Mouse (Mus musculus): ENCODE measurements around the gene Tenm4. TPM values are rescaled to one million over a fixed set of nuclear protein-coding genes. Genes with fewer than 3 reads are reported as not detected.

Gene Tenm4
- polyA plus RNA-seq, 1 experiment from 2014 or later = 5.0 TPM

DNA sequence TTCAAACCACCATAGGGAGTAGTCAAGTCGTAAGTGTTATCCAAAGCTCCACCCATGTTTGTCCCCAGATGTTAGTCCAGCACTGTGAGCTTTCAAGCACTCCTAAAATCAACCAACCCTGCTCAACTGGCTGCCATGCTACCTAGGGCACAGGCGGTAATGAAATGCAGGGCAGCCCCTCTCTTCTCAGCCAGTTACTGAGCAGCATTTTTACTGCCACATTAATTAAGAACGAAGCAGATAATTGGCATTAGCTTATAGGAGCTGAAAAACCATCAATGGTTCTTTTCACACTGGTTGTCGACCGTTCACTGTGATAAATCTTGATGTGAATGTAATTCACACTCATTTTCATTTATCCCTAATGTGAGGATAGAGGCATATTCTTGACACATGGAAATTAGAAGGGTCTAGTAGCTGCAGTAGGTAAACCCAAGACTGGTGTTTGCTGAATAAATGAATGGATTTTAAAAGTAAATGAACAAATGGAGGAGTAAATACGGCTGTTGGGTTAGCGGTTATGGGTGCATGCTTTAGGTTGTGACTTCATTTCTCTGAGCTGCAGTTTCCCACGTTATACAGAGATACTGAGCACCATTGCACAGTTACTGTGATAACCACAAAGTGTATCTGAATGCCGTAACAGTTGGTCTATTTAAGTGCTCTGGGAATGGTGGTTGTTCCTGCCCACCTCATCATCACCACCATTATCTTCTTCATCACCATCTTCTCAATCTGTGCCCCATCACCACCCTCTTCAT is 424.7 kb downstream of the Tenm4 start:
- WGBS = 82% methylated on average over 9 of the region's 9 CpGs
- H3K9ac ChIP-seq (replicated peaks; ENCODE audit: low read depth) = no peak overlapping the region
- ATAC-seq (no peak), DNase-seq (ENCODE audit: low spot score) (no peak)
- no peak overlapping the region for H3K4me2 ChIP-seq (replicated peaks; ENCODE audit: low read depth, low read length)
- no peak overlapping the region for H3K4me3 ChIP-seq (ENCODE audit: low read depth, low read length)
- H3K9me3 ChIP-seq (ENCODE audit: low read length) = no peaks in the 10 kb centered on the region
- no peaks in the 10 kb centered on the region for H3K36me3 ChIP-seq (ENCODE audit: insufficient read depth, low read length)
- H3K27me3 ChIP-seq (replicated peaks; ENCODE audit: insufficient read depth, low read length) = no peaks in the 10 kb centered on the region
- no peak for TF ChIP-seq EP300 (IDR thresholded peaks at IDR 0.05)
- TF ChIP-seq CTCF (IDR thresholded peaks at IDR 0.05) = no peak
- H3K27ac ChIP-seq (ENCODE audit: low read length) = no peak overlapping the region
- H3K4me1 ChIP-seq (ENCODE audit: insufficient read depth, low read depth, low read length) = no peaks in the 10 kb centered on the region

DNA sequence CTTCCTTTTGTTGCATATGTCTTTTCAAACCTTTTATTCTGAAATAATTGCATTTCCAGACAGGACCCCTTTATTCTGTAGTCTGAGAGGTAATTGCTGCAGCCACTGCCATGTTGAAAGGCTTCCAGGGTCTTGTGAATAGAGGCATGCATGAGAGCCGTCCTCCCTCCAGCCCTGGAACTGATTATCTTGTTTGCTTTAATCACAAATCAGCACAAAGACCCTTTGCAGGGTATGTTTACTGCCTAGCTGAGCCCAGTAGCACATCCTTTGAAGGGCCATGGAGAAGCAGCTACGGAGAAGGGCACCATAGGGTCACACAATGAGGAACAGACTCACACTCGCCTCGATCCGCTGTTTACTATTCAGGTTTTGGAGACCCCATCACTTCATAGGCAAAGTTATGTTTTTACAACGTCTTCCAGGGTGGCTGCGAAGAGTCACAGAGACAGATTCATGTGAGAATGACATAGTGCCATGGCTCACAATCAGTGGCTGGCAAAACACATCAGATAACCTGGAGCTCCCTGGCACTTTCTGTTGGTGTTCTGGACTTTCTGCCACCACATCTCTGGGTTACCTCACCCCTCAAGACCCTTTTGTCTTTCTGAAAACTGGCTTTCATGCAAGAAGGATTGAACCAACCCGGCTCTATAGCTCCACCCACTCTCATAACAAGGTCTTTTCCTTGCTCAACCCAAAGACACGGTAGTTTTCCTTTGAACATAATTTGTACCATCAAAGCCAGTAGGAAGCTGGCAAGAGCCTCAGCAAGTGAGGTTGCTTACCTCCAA is 425.6 kb downstream of the Tenm4 start:
- WGBS = 50% methylated on average over 9 of the region's 9 CpGs
- TF ChIP-seq EP300 (IDR thresholded peaks at IDR 0.05) (no peak), CTCF (IDR thresholded peaks at IDR 0.05) (no peak)
- no peak overlapping the region for H3K27ac ChIP-seq (ENCODE audit: low read length)
- ATAC-seq = no peak
- no peak overlapping the region for H3K4me2 ChIP-seq (replicated peaks; ENCODE audit: low read depth, low read length)
- no peaks in the 10 kb centered on the region for H3K4me1 ChIP-seq (ENCODE audit: insufficient read depth, low read depth, low read length)
- no peak overlapping the region for H3K4me3 ChIP-seq (ENCODE audit: low read depth, low read length)
- H3K27me3 ChIP-seq (replicated peaks; ENCODE audit: insufficient read depth, low read length) = no peaks in the 10 kb centered on the region
- H3K9me3 ChIP-seq (ENCODE audit: low read length) = no peaks in the 10 kb centered on the region
- H3K36me3 ChIP-seq (ENCODE audit: insufficient read depth, low read length) = no peaks in the 10 kb centered on the region
- H3K9ac ChIP-seq (replicated peaks; ENCODE audit: low read depth) = no peak overlapping the region
- DNase-seq (ENCODE audit: low spot score) = no peak

DNA sequence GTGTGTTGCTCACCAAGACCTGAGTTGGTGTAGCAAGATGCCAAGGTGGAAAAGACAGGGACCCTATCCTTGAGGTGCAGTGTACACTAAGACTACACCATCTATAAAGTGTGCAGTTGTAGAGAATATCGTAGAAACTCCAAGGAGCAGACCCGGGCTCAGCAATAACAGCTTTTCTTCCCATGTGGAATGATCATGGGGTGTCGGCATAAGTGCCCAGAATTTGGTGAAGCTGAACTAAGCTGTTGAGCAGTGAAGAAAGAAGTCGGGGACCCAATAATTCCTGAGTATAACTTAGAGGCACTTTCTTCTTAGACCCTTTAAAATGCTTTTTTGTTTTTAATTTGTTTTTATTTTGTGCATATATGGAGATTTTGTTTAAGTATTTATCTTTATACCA is 426.8 kb downstream of the Tenm4 start:
- H3K4me2 ChIP-seq (replicated peaks; ENCODE audit: low read depth, low read length) = no peak overlapping the region
- ATAC-seq (no peak), DNase-seq (ENCODE audit: low spot score) (no peak)
- 92% methylated on average over 4 of the region's 4 CpGs for WGBS
- H3K27ac ChIP-seq (ENCODE audit: low read length) = no peak overlapping the region
- H3K36me3 ChIP-seq (ENCODE audit: insufficient read depth, low read length) = no peaks in the 10 kb centered on the region
- no peaks in the 10 kb centered on the region for H3K27me3 ChIP-seq (replicated peaks; ENCODE audit: insufficient read depth, low read length)
- TF ChIP-seq CTCF (IDR thresholded peaks at IDR 0.05) (no peak), EP300 (IDR thresholded peaks at IDR 0.05) (no peak)
- H3K4me3 ChIP-seq (ENCODE audit: low read depth, low read length) = no peak overlapping the region
- no peaks in the 10 kb centered on the region for H3K4me1 ChIP-seq (ENCODE audit: insufficient read depth, low read depth, low read length)
- H3K9me3 ChIP-seq (ENCODE audit: low read length) = no peaks in the 10 kb centered on the region
- H3K9ac ChIP-seq (replicated peaks; ENCODE audit: low read depth) = no peak overlapping the region

DNA sequence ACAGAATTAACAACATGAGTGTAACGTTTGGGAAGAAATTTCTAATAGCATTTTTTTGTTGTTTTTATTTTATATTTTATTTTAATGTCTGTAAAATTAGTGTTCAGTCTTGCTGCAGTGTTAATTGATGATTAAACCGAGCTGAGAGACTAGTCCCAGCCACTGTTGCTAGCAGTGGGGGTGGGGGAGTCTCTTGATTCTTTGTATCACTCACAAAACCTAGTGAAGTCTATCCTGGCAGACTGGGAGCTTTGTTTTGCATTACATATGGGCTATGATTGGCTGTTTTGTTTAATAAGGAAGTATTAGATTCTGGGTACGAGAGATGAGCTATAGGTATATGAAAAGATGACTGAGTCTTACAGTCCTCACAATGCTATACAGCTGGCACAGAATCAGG is 428.0 kb downstream of the Tenm4 start:
- WGBS = 64% methylated on average over 3 of the region's 3 CpGs
- Histone ChIP-seq H3K4me2 (replicated peaks; ENCODE audit: low read depth, low read length) (no peak overlapping the region), H3K9ac (replicated peaks; ENCODE audit: low read depth) (no peak overlapping the region), H3K27me3 (replicated peaks; ENCODE audit: insufficient read depth, low read length) (no peaks in the 10 kb centered on the region), H3K36me3 (ENCODE audit: insufficient read depth, low read length) (no peaks in the 10 kb centered on the region), H3K4me1 (ENCODE audit: insufficient read depth, low read depth, low read length) (no peaks in the 10 kb centered on the region), H3K27ac (ENCODE audit: low read length) (no peak overlapping the region), H3K4me3 (ENCODE audit: low read depth, low read length) (no peak overlapping the region), H3K9me3 (ENCODE audit: low read length) (no peaks in the 10 kb centered on the region)
- ATAC-seq = no peak
- no peak for TF ChIP-seq EP300 (IDR thresholded peaks at IDR 0.05)
- TF ChIP-seq CTCF (IDR thresholded peaks at IDR 0.05) = no peak
- DNase-seq (ENCODE audit: low spot score) = no peak

DNA sequence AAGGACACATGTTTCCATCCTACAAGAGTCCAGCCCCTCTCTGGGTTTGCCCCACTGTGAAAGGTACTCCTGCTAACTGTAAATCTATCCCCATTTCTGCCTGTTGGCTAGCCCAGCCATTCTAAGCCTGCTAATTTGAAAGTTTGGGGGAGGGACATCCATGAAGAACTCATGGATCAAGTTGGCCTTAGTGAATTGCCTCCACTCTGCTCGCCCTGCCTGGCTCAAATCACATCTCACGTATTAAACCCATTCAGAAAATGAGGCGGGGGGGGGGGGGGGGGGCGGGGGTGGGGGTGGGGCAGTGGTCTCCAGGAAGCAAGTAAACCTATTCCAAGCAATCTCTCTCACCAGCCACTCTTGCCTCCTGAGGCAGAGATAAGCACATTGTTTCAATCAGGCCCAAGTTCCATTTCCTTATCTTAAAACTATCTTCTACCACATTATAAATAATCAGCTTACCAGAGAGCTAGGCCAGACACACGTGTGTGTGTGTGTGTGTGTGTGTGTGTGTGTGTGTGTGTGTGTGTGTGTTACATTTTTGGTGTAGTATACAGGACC is 429.4 kb downstream of the Tenm4 start:
- TF ChIP-seq EP300 (IDR thresholded peaks at IDR 0.05) (no peak), CTCF (IDR thresholded peaks at IDR 0.05) (no peak)
- no peak for DNase-seq (ENCODE audit: low spot score)

DNA sequence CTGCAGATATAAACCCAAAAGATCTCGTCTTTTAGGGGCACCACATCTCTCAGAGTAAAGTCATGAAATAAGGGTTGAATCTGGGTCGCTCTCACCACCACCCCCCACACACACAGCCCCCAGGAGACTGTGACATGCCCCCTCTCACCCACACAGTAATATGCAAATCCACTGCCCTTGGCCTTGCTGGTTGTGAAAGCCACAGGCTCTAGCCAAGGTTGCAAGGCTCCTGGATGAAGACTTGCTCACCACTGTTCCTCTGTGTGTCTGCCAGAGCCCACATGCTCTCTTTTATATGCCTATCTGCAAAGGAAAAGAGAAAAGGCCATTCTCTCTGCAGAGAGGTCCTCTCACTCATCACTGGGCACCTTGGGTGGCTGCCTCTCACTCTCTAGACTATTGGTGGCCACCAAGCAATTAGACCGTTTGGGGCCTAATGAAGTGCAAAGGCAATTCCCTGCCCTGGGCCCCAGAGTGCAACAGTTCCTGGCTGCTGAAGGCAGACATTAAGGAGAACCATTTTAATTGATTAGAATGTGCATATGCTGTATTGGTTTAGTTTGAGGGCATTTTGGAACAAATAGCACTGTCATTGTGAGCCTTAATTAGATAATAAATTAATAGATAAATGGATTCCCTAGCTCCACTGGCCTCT is 433.2 kb downstream of the Tenm4 start:
- Histone ChIP-seq H3K36me3 (ENCODE audit: insufficient read depth, low read length) (no peaks in the 10 kb centered on the region), H3K9me3 (ENCODE audit: low read length) (no peaks in the 10 kb centered on the region), H3K4me1 (ENCODE audit: insufficient read depth, low read depth, low read length) (no peaks in the 10 kb centered on the region), H3K4me2 (replicated peaks; ENCODE audit: low read depth, low read length) (no peak overlapping the region), H3K27ac (ENCODE audit: low read length) (no peak overlapping the region), H3K4me3 (ENCODE audit: low read depth, low read length) (no peak overlapping the region), H3K9ac (replicated peaks; ENCODE audit: low read depth) (no peak overlapping the region), H3K27me3 (replicated peaks; ENCODE audit: insufficient read depth, low read length) (no peaks in the 10 kb centered on the region)
- TF ChIP-seq EP300 (IDR thresholded peaks at IDR 0.05) (no peak), CTCF (IDR thresholded peaks at IDR 0.05) (no peak)
- ATAC-seq (no peak), DNase-seq (ENCODE audit: low spot score) (no peak)
- 63% methylated on average over 3 of the region's 3 CpGs for WGBS

More for the DNA sequence above, 429.4 kb downstream of the Tenm4 start:
- H3K27ac ChIP-seq (ENCODE audit: low read length) = no peak overlapping the region
- no peak overlapping the region for H3K4me2 ChIP-seq (replicated peaks; ENCODE audit: low read depth, low read length)
- 20% methylated on average over 4 of the region's 5 CpGs for WGBS
- H3K9me3 ChIP-seq (ENCODE audit: low read length) = no peaks in the 10 kb centered on the region
- no peaks in the 10 kb centered on the region for H3K4me1 ChIP-seq (ENCODE audit: insufficient read depth, low read depth, low read length)
- ATAC-seq = peak; percentile 44; the same call in 1 of the 2 replicates
- no peak overlapping the region for H3K4me3 ChIP-seq (ENCODE audit: low read depth, low read length)
- no peak overlapping the region for H3K9ac ChIP-seq (replicated peaks; ENCODE audit: low read depth)
- no peaks in the 10 kb centered on the region for H3K27me3 ChIP-seq (replicated peaks; ENCODE audit: insufficient read depth, low read length)
- no peaks in the 10 kb centered on the region for H3K36me3 ChIP-seq (ENCODE audit: insufficient read depth, low read length)

Data from lung, postnatal 0 days (tissue).